Mouse (Mus musculus): ENCODE data around the gene Tulp2.
"Not testable (repeated sequence)": the region's sequence is repeated elsewhere in the genome, so short reads cannot be mapped to it uniquely, and the experiment has no call there.

Tulp2 gene

DNA sequence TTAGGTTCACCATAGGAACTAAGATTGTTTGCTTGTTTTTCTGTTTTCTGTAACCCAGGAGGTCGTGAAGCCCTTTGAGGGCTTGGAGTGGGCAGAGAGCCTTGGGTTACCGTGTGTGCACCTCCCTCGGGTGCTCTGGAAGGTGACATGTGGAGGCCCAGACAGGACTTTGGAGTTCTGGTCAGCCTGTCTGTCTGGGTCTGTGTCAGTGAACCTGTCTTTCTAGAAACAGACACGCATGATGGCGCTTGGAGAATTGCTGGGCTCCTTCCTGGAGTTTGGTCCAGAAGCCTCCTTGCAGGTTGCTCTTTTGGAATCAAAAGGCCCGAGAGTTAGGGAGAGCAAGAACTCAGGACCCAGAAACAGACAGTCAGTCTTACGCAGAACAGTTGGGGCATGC lies 21.3 kb upstream of the Tulp2 start:
- no peak for DNase-seq (ENCODE audit: low spot score)

GRCm38 (mm10) chr7:45460860-45461314 lies 20.8 kb upstream of the Tulp2 start:
- no peak for DNase-seq (ENCODE audit: low spot score)

GRCm38 (mm10) chr7:45461326-45461725 lies 20.4 kb upstream of the Tulp2 start:
- DNase-seq (ENCODE audit: low spot score), result no peak

DNA sequence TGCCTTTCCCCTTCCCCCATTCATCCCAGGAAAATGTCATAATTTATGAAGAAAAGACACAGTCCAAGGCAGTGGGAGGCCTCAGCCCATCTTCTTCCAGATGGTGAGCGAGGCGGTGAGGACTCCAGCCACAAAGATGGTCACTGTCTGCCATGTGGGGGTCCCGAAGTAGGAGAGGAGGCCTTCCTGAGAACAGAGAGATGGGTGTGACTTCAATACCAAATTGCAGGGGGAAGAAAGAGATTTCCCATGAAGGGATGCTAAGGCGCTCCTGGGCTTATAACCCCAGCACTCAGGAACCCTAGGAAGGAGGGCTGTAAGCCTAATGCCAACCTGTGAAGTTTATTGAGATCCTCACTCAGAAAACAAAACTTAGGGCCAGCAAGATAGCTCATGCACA lies 19.9 kb upstream of the Tulp2 start:
- no peak for DNase-seq (ENCODE audit: low spot score)

- DNase-seq (ENCODE audit: low spot score), result no peak
Observed at GRCm38 (mm10) chr7:45462325-45462724, 19.4 kb upstream of the Tulp2 start.

GRCm38 (mm10) chr7:45462868-45463267 lies 18.8 kb upstream of the Tulp2 start:
- DNase-seq (ENCODE audit: low spot score), result not testable (repeated sequence)

- no peak for DNase-seq (ENCODE audit: low spot score)
Observed at GRCm38 (mm10) chr7:45463987-45464778, 17.5 kb upstream of the Tulp2 start.

DNA sequence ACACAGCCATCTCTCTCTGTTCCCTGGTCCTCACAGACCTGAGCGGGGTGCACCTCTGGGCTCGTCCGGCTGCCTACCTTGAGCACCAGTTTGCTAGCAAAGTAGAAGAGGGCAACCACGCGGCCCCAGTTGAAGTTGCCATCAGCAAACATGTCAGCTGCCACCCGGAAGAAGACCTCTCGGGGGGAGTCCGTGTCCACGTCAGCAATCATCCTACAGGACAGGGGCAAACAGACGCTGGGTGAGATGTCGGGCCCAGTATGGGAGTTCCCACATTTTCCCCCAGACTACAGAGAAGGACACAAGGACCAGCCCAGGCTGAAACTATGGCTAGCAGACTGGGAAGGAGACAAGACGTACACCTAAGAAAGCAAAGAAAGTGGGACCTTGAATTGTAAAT lies 16.6 kb upstream of the Tulp2 start:
- DNase-seq (ENCODE audit: low spot score), result no peak

GRCm38 (mm10) chr7:45465549-45465948 lies 16.1 kb upstream of the Tulp2 start:
- no peak for DNase-seq (ENCODE audit: low spot score)

DNA sequence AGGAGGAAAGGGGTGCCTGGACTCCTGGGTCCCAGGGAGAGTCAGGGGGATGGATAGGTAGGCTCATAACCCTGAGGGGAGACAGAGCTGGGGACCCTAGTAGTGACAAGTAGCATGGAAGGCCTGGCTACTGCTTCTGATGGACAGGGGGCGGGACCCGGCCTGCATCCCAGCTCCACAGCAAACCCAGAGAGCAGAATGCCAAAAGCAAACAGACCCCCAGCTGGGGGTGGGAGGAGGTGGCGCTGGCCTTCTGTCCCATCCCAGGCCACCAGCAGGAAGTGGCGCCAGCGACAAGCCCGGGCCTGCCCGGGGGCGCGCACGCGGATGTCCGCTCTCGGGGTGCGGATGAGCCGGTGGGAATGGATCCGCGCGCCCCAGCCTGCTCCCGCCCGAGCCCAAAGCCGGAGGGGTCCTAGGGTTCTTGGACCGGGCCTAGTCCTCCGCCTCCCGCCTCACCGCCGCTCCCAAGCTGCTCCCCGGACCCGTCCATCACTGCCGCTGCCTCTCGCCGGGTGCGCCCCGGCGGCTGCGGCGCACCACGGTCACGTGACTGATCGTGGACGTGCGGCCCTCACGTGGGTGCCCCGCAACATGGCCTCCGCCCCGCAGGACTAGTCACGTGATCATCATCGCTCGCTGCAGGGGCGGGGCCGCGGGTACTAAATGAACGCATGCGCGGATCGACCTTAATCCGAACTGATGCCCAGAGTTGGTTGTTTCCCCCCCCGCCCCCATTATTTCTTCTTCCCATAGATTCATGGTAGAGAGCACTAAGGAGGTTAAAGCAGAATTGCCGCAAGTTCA lies 15.2 kb upstream of the Tulp2 start, which contains the start of gene Bax:
TSS of gene Bax (minus strand) at position 616 of the 807 bp plus-strand sequence.
- peak; percentile 84 for DNase-seq (ENCODE audit: low spot score)

GRCm38 (mm10) chr7:45467090-45467670 lies 14.5 kb upstream of the Tulp2 start:
- no peak for DNase-seq (ENCODE audit: low spot score)

GRCm38 (mm10) chr7:45470869-45471268 lies 10.8 kb upstream of the Tulp2 start:
- no peak for DNase-seq (ENCODE audit: low spot score)

GRCm38 (mm10) chr7:45475291-45475969 lies 6.2 kb upstream of the Tulp2 start:
- no peak for DNase-seq (ENCODE audit: low spot score)

- DNase-seq (ENCODE audit: low spot score), result no peak
Observed at GRCm38 (mm10) chr7:45476453-45476852, 5.2 kb upstream of the Tulp2 start.

GRCm38 (mm10) chr7:45477003-45477402 lies 4.7 kb upstream of the Tulp2 start:
- no peak for DNase-seq (ENCODE audit: low spot score)

DNA sequence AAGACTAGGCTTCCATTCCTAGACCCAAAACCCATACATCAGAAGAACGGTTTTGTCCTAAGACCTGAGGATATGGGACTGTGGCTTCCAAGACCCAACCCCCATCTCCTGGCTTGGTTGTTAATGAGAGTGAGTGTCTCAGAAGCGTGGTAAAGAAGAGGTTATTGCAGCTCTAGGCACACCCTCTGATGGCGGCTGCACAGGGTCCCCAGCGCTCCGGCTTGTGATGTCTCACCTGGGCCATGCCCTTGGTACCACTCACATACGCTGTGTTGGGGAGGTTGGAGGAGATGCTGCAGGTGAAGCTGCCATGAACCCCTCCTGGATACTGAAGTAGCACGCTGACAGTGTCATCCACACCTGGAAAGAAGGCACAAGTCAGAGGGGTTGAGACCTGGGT lies 2.9 kb upstream of the Tulp2 start:
- no peak for DNase-seq (ENCODE audit: low spot score)

DNA sequence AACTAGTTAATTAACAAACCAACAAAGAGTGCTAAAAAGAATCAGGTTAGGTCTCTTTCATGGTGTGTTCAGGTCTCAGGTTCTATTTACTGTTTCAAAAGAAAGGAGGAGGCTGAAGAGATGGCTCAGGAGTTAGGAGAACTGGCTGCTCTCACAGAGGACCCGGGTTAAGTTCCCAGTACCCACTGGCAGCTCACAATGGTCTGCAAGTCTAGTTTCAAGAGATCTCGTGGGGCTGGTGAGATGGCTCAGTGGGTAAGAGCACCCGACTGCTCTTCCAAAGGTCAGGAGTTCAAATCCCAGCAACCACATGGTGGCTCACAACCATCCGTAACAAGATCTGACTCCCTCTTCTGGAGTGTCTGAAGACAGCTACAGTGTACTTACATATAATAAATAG lies 1.4 kb upstream of the Tulp2 start:
- DNase-seq (ENCODE audit: low spot score), result not testable (repeated sequence)

DNA sequence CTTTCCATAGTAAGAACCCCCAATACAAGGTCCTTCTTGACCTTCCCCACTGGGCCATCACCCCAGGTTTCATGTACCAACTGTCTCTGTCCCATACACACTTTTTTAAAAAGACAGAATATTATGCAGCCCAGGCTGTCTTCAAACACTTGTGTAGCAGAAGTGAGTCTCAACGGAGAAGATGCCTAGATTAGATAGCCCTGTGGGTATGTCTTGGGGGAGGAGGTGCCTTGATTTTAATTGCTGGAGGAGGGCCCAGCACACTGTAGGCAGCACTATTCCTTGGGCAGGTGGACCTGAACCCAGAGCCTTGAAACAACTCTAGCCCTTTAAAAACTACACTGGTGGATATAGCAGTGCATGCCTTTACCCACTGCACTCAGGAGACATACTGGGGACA lies 489 bp downstream of the Tulp2 start:
- DNase-seq (ENCODE audit: low spot score), result no peak

GRCm38 (mm10) chr7:45484985-45485384 lies 3.3 kb downstream of the Tulp2 start:
- not testable (repeated sequence) for DNase-seq (ENCODE audit: low spot score)

DNA sequence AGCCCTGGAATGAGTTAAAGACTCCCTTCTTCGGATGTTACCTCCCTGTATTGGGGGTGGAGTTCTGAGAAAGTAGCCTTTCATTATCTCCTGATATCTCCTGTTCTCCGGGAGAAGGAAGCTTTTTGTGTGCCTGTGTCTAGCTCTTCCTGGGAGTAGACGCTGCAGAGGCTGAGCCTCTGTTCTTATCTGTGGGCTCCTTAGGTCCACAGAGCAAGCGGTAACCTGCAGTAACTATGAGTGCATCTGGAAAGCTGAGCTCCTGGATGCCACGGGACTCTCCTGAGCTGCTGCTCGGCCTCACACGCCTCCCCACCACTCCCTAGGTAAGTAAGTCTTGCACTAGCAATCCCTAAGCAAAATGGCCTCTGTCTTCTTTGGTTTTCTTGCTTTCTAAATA lies 4.5 kb downstream of the Tulp2 start:
- no peak for DNase-seq (ENCODE audit: low spot score)

DNA sequence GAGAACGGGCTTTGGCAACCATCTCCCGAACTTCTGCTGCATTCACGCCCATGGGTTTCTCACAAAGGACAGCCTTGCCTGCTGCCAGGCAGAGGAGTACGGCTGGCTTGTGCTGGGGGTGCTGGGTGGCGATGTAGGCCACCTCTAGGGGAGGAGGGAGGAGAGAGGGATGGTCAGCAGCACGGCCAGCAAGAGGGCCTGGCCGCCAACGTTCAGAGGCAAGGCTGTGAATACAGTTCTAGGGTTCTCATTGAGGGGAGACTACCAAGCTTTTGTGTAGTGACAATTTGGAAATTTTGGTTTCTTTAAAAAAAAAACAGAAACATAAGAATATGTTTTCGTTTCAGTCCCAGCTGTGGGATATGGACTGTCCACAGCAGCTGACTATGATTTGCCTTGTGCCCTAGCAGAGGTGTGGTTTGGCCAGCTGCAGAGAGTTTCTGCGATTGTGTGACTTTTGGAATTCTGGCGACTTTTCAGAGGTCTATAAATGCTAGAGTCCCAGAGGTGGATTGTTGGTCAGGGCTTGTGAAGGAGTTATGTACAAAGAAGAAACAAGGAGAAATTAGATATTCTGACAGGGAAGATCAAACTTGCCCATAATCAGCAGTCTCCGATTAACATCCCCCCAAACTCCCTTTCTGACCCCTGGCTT lies 5.2 kb downstream of the Tulp2 start, which contains the start of gene Gm45808:
TSS of gene Gm45808 (minus strand) at position 51 of the 655 bp plus-strand sequence.
- DNase-seq (ENCODE audit: low spot score), result no peak
